Mouse (Mus musculus) lung, adult 2 months (tissue): Measurements from ENCODE around the gene Med31.

Experiments
- CTCF ChIP-seq: fragments of 200-500 bp; IDR thresholded peaks from 2 replicates; pipeline ENCODE4 v1.5.1; 2011; ENCODE audit warnings: mild to moderate bottlenecking, low read length, control low read depth; ENCODE audit not compliant: insufficient read depth
- POLR2A ChIP-seq: fragments of 200-500 bp; IDR thresholded peaks from 2 replicates; pipeline ENCODE4 v1.6.1; 2011; ENCODE audit warnings: low read depth, mild to moderate bottlenecking, control low read depth, low read length, borderline replicate concordance; ENCODE audit errors: extremely low read depth

- no peak for TF ChIP-seq POLR2A
- TF ChIP-seq CTCF: no peak
These were observed 40.2 kb upstream of the Med31 start for GRCm38 (mm10) chr11:72255629-72256028.
